Mouse (Mus musculus) small intestine, adult 2 months (tissue): ENCODE data around the gene Hyal3. TPM values are rescaled to one million over a fixed set of nuclear protein-coding genes. Genes with fewer than 3 reads are reported as not detected.

Experiments used
- H3K27ac ChIP-seq: fragments of 200-500 bp; 2 replicates; pipeline ENCODE4 v1.5.1; 2012; ENCODE audit warnings: low read depth, low read length, control low read depth, inconsistent platforms; ENCODE audit not compliant: insufficient read depth
- H3K27me3 ChIP-seq: fragments of 200-500 bp; 2 replicates; pipeline ENCODE4 v1.6.1; 2012; ENCODE audit warnings: mild to moderate bottlenecking, moderate library complexity, low read length, inconsistent platforms; ENCODE audit not compliant: control insufficient read depth, insufficient read depth
- H3K36me3 ChIP-seq: fragments of 200-500 bp; 2 replicates; pipeline ENCODE4 v1.6.1; 2012; ENCODE audit warnings: mild to moderate bottlenecking, low read length, control low read depth, inconsistent platforms; ENCODE audit not compliant: control insufficient read depth, insufficient read depth
- H3K4me1 ChIP-seq: fragments of 200-500 bp; 2 replicates; pipeline ENCODE4 v1.6.1; 2012; ENCODE audit warnings: low read length, inconsistent platforms, mixed read lengths; ENCODE audit not compliant: control insufficient read depth, insufficient read depth, insufficient read length
- H3K4me3 ChIP-seq: fragments of 200-500 bp; 2 replicates; pipeline ENCODE4 v1.5.1; 2012; ENCODE audit warnings: low read depth, mild to moderate bottlenecking, control low read depth, inconsistent platforms, low read length, moderate library complexity
- CTCF ChIP-seq: fragments of 200-500 bp; IDR thresholded peaks from 2 replicates; pipeline ENCODE4 v1.5.1; 2012; ENCODE audit warnings: low read depth, mild to moderate bottlenecking, control low read depth, inconsistent platforms, low read length, moderate library complexity, mixed read lengths; ENCODE audit not compliant: insufficient replicate concordance, insufficient read length; ENCODE audit errors: extremely low read depth
- POLR2A ChIP-seq: fragments of 200-500 bp; IDR thresholded peaks from 2 replicates; pipeline ENCODE4 v1.6.1; 2012; ENCODE audit warnings: low read depth, mild to moderate bottlenecking, control low read depth, inconsistent platforms, low read length, moderate library complexity
- WGBS: fragments of 180-500 bp; shearing (Covaris S2); methylation state at CpG from one replicate; pipeline ENCODE4 v1.1.7; 2018; 5-methylcytosine and 5-hydroxymethylcytosine counted together
- polyA plus RNA-seq: library from polyadenylated mRNA; depleted of rRNA; stranded (reverse); fragments of >200 nt; gene quantifications from 2 replicates; pipeline ENCODE4 v1.2.3, GENCODE M21; 2012

The Hyal3 gene
- polyA plus RNA-seq, 1 experiment = 0.89 TPM

DNA sequence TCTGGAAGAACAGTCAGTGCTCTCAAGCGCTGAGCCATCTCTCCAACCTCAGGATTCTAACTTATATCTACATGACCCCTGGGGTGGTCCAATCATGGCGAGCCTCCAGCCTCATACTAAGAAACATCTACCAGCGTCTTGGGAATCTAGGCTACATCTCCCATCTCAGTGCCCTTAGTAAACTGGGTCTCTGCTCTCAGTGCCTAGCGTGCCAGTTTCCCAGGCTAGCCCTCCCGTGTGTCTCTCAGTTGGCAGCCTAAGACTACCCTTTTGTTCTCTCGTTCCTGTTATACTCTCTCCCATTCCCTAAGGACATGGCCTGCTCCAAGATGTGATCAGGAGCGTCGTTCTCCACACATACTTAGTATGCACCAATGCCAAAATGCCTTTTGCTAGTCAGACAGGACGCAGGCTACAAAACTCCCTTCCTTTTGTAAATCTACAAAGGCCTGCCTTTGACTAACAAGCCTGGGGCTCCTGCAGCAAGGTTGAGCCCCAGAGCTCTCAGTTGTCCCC, 50.8 kb downstream of the Hyal3 start:
- WGBS = 81% methylated on average over 9 of the region's 9 CpGs
- no peak overlapping the region for H3K27ac ChIP-seq

DNA sequence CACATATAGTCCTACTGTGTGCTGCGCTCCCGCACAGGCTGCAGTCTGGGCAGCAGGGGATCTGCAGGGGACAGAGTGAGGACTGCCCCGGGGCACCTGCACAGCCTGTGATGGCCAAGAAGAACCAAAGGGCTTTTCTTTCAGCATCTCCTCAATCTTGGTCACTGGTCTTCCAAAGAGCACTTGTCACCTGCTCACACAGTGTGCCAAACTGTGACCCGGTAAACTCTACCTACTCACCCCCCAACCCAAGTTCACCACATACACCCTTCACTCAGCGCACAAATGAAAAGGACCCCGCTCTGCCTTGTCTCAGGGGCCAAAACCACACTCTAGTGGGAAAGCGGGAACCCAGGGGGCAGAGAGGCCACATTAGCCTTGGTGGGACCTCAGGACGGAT, 51.2 kb downstream of the Hyal3 start:
- 93% methylated on average over 8 of the region's 8 CpGs for WGBS

More for the DNA sequence above, 50.8 kb downstream of the Hyal3 start:
- Histone ChIP-seq H3K4me3 (no peak overlapping the region), H3K27me3 (no peaks in the 10 kb centered on the region), H3K36me3 (0 out of 2 replicates have a peak, but pooled peaks cover 2% of the 10 kb centered on the region), H3K4me1 (peaks cover 48% of the 10 kb centered on the region)
- TF ChIP-seq CTCF (no peak), POLR2A (no peak)

DNA sequence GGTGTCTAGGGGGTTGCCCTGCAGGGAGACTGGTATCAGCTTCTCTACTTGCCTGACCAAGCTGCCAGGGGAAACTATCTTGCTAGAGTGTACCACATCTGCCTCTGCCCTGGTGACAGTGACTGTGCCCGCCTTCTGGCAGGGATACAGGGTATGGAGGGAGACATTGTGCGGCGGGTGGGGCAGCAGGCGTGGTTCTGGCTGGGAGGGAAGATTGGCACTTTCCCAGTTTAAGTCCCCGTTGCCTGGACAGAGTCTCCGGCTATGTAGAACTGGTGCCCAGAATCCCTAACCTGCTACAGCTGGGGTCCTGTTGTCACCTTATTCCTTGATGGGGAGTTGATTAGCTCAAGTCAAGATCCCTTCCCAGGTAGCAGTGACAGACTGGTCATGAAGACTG, 51.9 kb downstream of the Hyal3 start:
- H3K36me3 ChIP-seq = 0 out of 2 replicates have a peak, but pooled peaks cover 2% of the 10 kb centered on the region
- WGBS = 9% methylated on average over 6 of the region's 6 CpGs
- TF ChIP-seq CTCF (no peak), POLR2A (no peak)
- H3K4me1 ChIP-seq = peaks cover 40% of the 10 kb centered on the region
- peak overlapping the region; percentile 72 for H3K27ac ChIP-seq
- H3K4me3 ChIP-seq = peak overlapping the region; percentile 92
- no peaks in the 10 kb centered on the region for H3K27me3 ChIP-seq

More for the DNA sequence above, 51.2 kb downstream of the Hyal3 start:
- Histone ChIP-seq H3K4me3 (no peak overlapping the region), H3K36me3 (0 out of 2 replicates have a peak, but pooled peaks cover 2% of the 10 kb centered on the region), H3K4me1 (peaks cover 43% of the 10 kb centered on the region), H3K27me3 (no peaks in the 10 kb centered on the region), H3K27ac (no peak overlapping the region)
- TF ChIP-seq POLR2A (no peak), CTCF (no peak)

- peak overlapping the region; percentile 92 for H3K4me3 ChIP-seq
- H3K27me3 ChIP-seq = no peaks in the 10 kb centered on the region
- no peaks in the 10 kb centered on the region for H3K36me3 ChIP-seq
- WGBS = 1% methylated on average over 33 of the region's 33 CpGs
- H3K4me1 ChIP-seq = peaks cover 34% of the 10 kb centered on the region
- H3K27ac ChIP-seq = peak overlapping the region; percentile 77
- TF ChIP-seq CTCF (0 out of 2 replicates have a peak, but pooled peaks have one; percentile 4), POLR2A (peak; percentile 75)
Observed at GRCm38 (mm10) chr9:107633091-107633660, 52.6 kb downstream of the Hyal3 start.

GRCm38 (mm10) chr9:107633661-107634405, 53.2 kb downstream of the Hyal3 start:
- H3K4me3 ChIP-seq = peak overlapping the region; percentile 92
- no peak for TF ChIP-seq CTCF
- TF ChIP-seq POLR2A = no peak
- 3% methylated on average over 15 of the region's 15 CpGs for WGBS
- H3K4me1 ChIP-seq = peaks cover 29% of the 10 kb centered on the region
- H3K36me3 ChIP-seq = no peaks in the 10 kb centered on the region
- no peaks in the 10 kb centered on the region for H3K27me3 ChIP-seq
- H3K27ac ChIP-seq = peak overlapping the region; percentile 77

GRCm38 (mm10) chr9:107634406-107635278, 54.0 kb downstream of the Hyal3 start:
- no peaks in the 10 kb centered on the region for H3K36me3 ChIP-seq
- WGBS = 2% methylated on average over 35 of the region's 35 CpGs
- TF ChIP-seq CTCF (no peak), POLR2A (no peak)
- H3K27me3 ChIP-seq = no peaks in the 10 kb centered on the region
- H3K4me3 ChIP-seq = peak overlapping the region; percentile 92
- H3K27ac ChIP-seq = peak overlapping the region; percentile 77
- peaks cover 22% of the 10 kb centered on the region for H3K4me1 ChIP-seq
